Mouse (Mus musculus): ENCODE measurements around the gene Sit1. TPM values are rescaled to one million over a fixed set of nuclear protein-coding genes. Genes with fewer than 3 reads are reported as not detected.
A peak's percentile ranks its signal among the peaks of the same experiment; 100 is the strongest.

The Sit1 gene
- polyA plus RNA-seq, 1 experiment from 2014 or later: not detected

GRCm38 (mm10) chr4:43511675-43512454, 28.3 kb upstream of the Sit1 start:
- H3K4me2 ChIP-seq: no peak overlapping the region
- no peak overlapping the region for H3K27ac ChIP-seq
- H3K36me3 ChIP-seq (replicated peaks): no peaks in the 10 kb centered on the region
- WGBS: 76% methylated on average over 19 of the region's 19 CpGs
- no peaks in the 10 kb centered on the region for H3K9me3 ChIP-seq
- H3K27me3 ChIP-seq (replicated peaks): peaks cover 8% of the 10 kb centered on the region
- H3K4me1 ChIP-seq: peaks cover 10% of the 10 kb centered on the region; the same call in 1 of the 2 replicates
- ATAC-seq (replicated peaks): no peak
- no peak overlapping the region for H3K9ac ChIP-seq
- H3K4me3 ChIP-seq: no peak overlapping the region

- H3K4me2 ChIP-seq: peak overlapping the region; percentile 40; the same call in 1 of the 2 replicates
Measured at GRCm38 (mm10) chr4:43509109-43509508, 25.6 kb upstream of the Sit1 start.

GRCm38 (mm10) chr4:43508666-43508997, 25.1 kb upstream of the Sit1 start:
- Histone ChIP-seq H3K4me2 (peak overlapping the region; percentile 40), H3K9ac (no peak overlapping the region), H3K36me3 (replicated peaks) (no peaks in the 10 kb centered on the region), H3K9me3 (no peaks in the 10 kb centered on the region), H3K4me1 (peaks cover 10% of the 10 kb centered on the region; the same call in 1 of the 2 replicates), H3K27me3 (replicated peaks) (peaks cover 13% of the 10 kb centered on the region), H3K4me3 (peak overlapping the region; percentile 21), H3K27ac (no peak overlapping the region)
- no peak; the same call in 1 of the 2 replicates for ATAC-seq (replicated peaks)
- WGBS: 10% methylated on average over 13 of the region's 13 CpGs

More at GRCm38 (mm10) chr4:43509109-43509508, 25.6 kb upstream of the Sit1 start:
- H3K4me3 ChIP-seq: no peak overlapping the region
- peaks cover 13% of the 10 kb centered on the region for H3K27me3 ChIP-seq (replicated peaks)
- no peak overlapping the region for H3K9ac ChIP-seq
- no peak for ATAC-seq (replicated peaks)
- no peaks in the 10 kb centered on the region for H3K36me3 ChIP-seq (replicated peaks)
- H3K9me3 ChIP-seq: no peaks in the 10 kb centered on the region
- no peak overlapping the region for H3K27ac ChIP-seq
- peaks cover 10% of the 10 kb centered on the region; the same call in 1 of the 2 replicates for H3K4me1 ChIP-seq
- 30% methylated on average over 9 of the region's 9 CpGs for WGBS

GRCm38 (mm10) chr4:43507938-43508665, 24.6 kb upstream of the Sit1 start:
- H3K4me1 ChIP-seq: peaks cover 10% of the 10 kb centered on the region; the same call in 1 of the 2 replicates
- WGBS: 14% methylated on average over 21 of the region's 22 CpGs
- H3K4me2 ChIP-seq: peak overlapping the region; percentile 40
- peak overlapping the region; percentile 21 for H3K4me3 ChIP-seq
- ATAC-seq (replicated peaks): no peak; the same call in 1 of the 2 replicates
- H3K9ac ChIP-seq: no peak overlapping the region
- H3K36me3 ChIP-seq (replicated peaks): no peaks in the 10 kb centered on the region
- H3K27me3 ChIP-seq (replicated peaks): peaks cover 13% of the 10 kb centered on the region
- no peaks in the 10 kb centered on the region for H3K9me3 ChIP-seq
- no peak overlapping the region for H3K27ac ChIP-seq

GRCm38 (mm10) chr4:43506536-43507185, 23.1 kb upstream of the Sit1 start, which contains the start of gene Car9:
Gene Car9 (plus strand): TSS chr4:43506966.
- H3K9ac ChIP-seq: no peak within 1 kb of the TSS
- no peaks in the 10 kb centered on the region for H3K36me3 ChIP-seq (replicated peaks)
- no peak within 1 kb of the TSS for H3K4me2 ChIP-seq
- no peak for ATAC-seq (replicated peaks)
- peaks cover 13% of the 10 kb centered on the region for H3K27me3 ChIP-seq (replicated peaks)
- WGBS: 49% methylated on average over 9 of the region's 9 CpGs
- peaks cover 10% of the 10 kb centered on the region; the same call in 1 of the 2 replicates for H3K4me1 ChIP-seq
- H3K27ac ChIP-seq: no peak within 1 kb of the TSS
- no peak within 1 kb of the TSS for H3K4me3 ChIP-seq
- H3K9me3 ChIP-seq: no peaks in the 10 kb centered on the region

GRCm38 (mm10) chr4:43506074-43506473, 22.5 kb upstream of the Sit1 start:
- Histone ChIP-seq H3K9ac (no peak overlapping the region), H3K4me1 (peaks cover 10% of the 10 kb centered on the region; the same call in 1 of the 2 replicates), H3K27ac (no peak overlapping the region), H3K4me2 (no peak overlapping the region), H3K36me3 (replicated peaks) (no peaks in the 10 kb centered on the region), H3K4me3 (no peak overlapping the region), H3K27me3 (replicated peaks) (peaks cover 13% of the 10 kb centered on the region), H3K9me3 (no peaks in the 10 kb centered on the region)
- 62% methylated on average over 8 of the region's 8 CpGs for WGBS
- ATAC-seq (replicated peaks): no peak

GRCm38 (mm10) chr4:43504269-43504668, 20.7 kb upstream of the Sit1 start:
- ATAC-seq (replicated peaks): no peak
- H3K4me1 ChIP-seq: peaks cover 16% of the 10 kb centered on the region

GRCm38 (mm10) chr4:43503506-43503905, 20.0 kb upstream of the Sit1 start:
- Histone ChIP-seq H3K27me3 (replicated peaks) (peaks cover 9% of the 10 kb centered on the region), H3K9me3 (no peaks in the 10 kb centered on the region), H3K36me3 (replicated peaks) (no peaks in the 10 kb centered on the region), H3K4me2 (no peak overlapping the region), H3K4me3 (no peak overlapping the region), H3K4me1 (peaks cover 18% of the 10 kb centered on the region), H3K9ac (no peak overlapping the region), H3K27ac (no peak overlapping the region)
- ATAC-seq (replicated peaks): no peak
- 82% methylated on average over 6 of the region's 6 CpGs for WGBS

More at GRCm38 (mm10) chr4:43504269-43504668, 20.7 kb upstream of the Sit1 start:
- peaks cover 13% of the 10 kb centered on the region for H3K27me3 ChIP-seq (replicated peaks)
- H3K36me3 ChIP-seq (replicated peaks): no peaks in the 10 kb centered on the region
- H3K9me3 ChIP-seq: no peaks in the 10 kb centered on the region
- no peak overlapping the region for H3K27ac ChIP-seq
- WGBS: 83% methylated on average over 4 of the region's 4 CpGs
- no peak overlapping the region for H3K4me2 ChIP-seq
- H3K9ac ChIP-seq: no peak overlapping the region
- H3K4me3 ChIP-seq: no peak overlapping the region

GRCm38 (mm10) chr4:43503041-43503440, 19.5 kb upstream of the Sit1 start:
- H3K4me3 ChIP-seq: no peak overlapping the region
- no peak overlapping the region for H3K4me2 ChIP-seq
- no peaks in the 10 kb centered on the region for H3K36me3 ChIP-seq (replicated peaks)
- no peaks in the 10 kb centered on the region for H3K9me3 ChIP-seq
- ATAC-seq (replicated peaks): no peak
- H3K4me1 ChIP-seq: peaks cover 13% of the 10 kb centered on the region
- 66% methylated on average over 2 of the region's 2 CpGs for WGBS
- no peak overlapping the region for H3K27ac ChIP-seq
- no peak overlapping the region for H3K9ac ChIP-seq
- H3K27me3 ChIP-seq (replicated peaks): peaks cover 9% of the 10 kb centered on the region

- no peaks in the 10 kb centered on the region for H3K36me3 ChIP-seq (replicated peaks)
- peak; percentile 87 for ATAC-seq (replicated peaks)
- no peak within 1 kb of the TSS for H3K27ac ChIP-seq
- WGBS: 6% methylated on average over 50 of the region's 50 CpGs
- peak within 1 kb of the TSS; percentile 50 for H3K9ac ChIP-seq
- H3K27me3 ChIP-seq (replicated peaks): no peaks in the 10 kb centered on the region
- no peaks in the 10 kb centered on the region for H3K9me3 ChIP-seq
- H3K4me2 ChIP-seq: peak within 1 kb of the TSS; percentile 84
- peak within 1 kb of the TSS; percentile 53 for H3K4me3 ChIP-seq
- peaks cover 23% of the 10 kb centered on the region for H3K4me1 ChIP-seq
Measured at GRCm38 (mm10) chr4:43499407-43500333, 16.1 kb upstream of the Sit1 start, which contains the start of gene Arhgef39. Gene Arhgef39 (minus strand): TSS chr4:43499695.

GRCm38 (mm10) chr4:43498983-43499382, 15.4 kb upstream of the Sit1 start:
- Histone ChIP-seq H3K4me3 (peak overlapping the region; percentile 53), H3K4me2 (peak overlapping the region; percentile 84), H3K27me3 (replicated peaks) (no peaks in the 10 kb centered on the region), H3K36me3 (replicated peaks) (no peaks in the 10 kb centered on the region), H3K27ac (no peak overlapping the region), H3K9ac (0 out of 2 replicates have a peak overlapping the region, but pooled peaks have one; percentile 50), H3K9me3 (no peaks in the 10 kb centered on the region), H3K4me1 (peaks cover 30% of the 10 kb centered on the region)
- ATAC-seq (replicated peaks): peak; percentile 32; the same call in 1 of the 2 replicates
- WGBS: 16% methylated on average over 8 of the region's 8 CpGs
